Mouse (Mus musculus): ENCODE data around the gene AV320801. TPM values are rescaled to one million over a fixed set of nuclear protein-coding genes. Genes with fewer than 3 reads are reported as not detected.
"Not testable (repeated sequence)": the region's sequence is repeated elsewhere in the genome, so short reads cannot be mapped to it uniquely, and the experiment has no call there.

The AV320801 gene
- polyA plus RNA-seq (2014; fragmentation: Nextera tagmentation; extraction: Ambion mirVana), result not detected in 2 replicates

DNA sequence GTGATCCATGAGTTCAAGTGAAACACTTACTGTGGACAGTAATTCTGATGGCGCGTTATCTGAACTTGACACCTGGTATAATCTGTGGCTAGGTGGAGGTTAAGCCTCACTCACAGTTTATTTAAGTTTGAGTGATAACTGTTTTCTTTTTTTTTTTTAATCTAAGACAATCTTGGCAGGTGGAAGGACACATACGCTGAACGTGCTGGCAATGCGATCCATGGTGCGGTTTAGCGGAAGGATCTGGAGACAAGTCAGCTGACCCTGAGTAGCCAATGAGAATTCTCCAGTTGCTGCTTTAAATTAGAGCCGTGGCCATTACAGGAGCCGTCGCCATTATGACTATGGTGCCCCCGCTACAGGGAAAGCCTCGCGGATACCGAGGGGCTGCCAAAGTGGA is at the start of gene AV320801:
Gene AV320801 (plus strand): TSS at position 301 of the 400 bp plus-strand sequence.
- not testable (repeated sequence) for H3K27me3 ChIP-seq (ENCODE audit: insufficient read depth, low read length); H3K9ac ChIP-seq; H3K36me3 ChIP-seq (ENCODE audit: insufficient read depth); H3K9me3 ChIP-seq (ENCODE audit: low read depth, low read length); ATAC-seq (ENCODE audit: insufficient read depth); DNase-seq; H3K4me3 ChIP-seq (ENCODE audit: low read depth, low read length); H3K4me1 ChIP-seq (ENCODE audit: insufficient read depth); H3K4me2 ChIP-seq; H3K27ac ChIP-seq (ENCODE audit: low read depth)
- 95% methylated on average over 5 of the region's 14 CpGs for WGBS

DNA sequence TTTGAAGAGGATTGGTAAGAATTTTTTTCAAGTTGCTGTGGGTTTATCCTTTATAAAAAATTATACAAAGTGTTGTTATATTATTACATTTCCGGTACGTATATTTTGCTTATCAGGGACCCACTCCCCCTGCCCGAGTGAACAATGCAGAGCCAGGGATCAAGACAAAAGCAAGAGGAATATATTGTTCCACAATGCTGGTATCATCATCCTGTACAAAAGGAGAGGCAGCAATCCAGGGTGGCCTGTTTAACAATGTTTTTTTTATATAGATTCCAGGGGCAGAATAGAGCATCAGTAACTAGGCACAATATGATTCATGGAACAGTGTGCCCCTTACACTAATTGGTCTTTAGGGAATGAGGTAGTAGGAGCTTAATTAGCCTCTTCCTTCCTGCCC is 30.2 kb upstream of the AV320801 start:
- no CpG with 5 or more reads among the region's 3 CpGs for WGBS
- ATAC-seq (ENCODE audit: insufficient read depth), result not testable (repeated sequence)

DNA sequence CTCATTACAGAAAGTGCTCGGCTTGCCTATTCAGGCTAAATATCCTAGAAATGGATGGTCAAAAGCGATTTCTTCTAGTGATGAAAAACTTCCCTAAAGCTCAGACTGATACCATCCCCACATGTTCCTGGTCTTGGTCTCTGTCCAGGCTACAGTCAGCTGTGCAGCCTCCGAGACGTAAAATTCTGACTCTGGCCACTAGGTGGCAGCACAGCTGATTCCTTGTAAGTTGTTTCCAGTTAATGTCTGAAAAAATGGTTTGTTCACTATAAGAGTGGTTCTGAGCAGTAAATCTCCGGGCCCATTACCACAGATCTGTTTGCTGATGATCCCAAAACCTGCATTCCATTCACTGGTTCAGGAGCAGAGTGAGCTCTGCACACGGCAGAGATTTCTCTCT is 12.5 kb upstream of the AV320801 start:
- H3K27me3 ChIP-seq (ENCODE audit: insufficient read depth, low read length); H3K4me3 ChIP-seq (ENCODE audit: low read depth, low read length); H3K36me3 ChIP-seq (ENCODE audit: insufficient read depth); H3K9me3 ChIP-seq (ENCODE audit: low read depth, low read length); DNase-seq; H3K27ac ChIP-seq (ENCODE audit: low read depth); H3K4me2 ChIP-seq; H3K4me1 ChIP-seq (ENCODE audit: insufficient read depth); H3K9ac ChIP-seq; ATAC-seq (ENCODE audit: insufficient read depth): not testable (repeated sequence)
- WGBS, result no CpG with 5 or more reads among the region's 6 CpGs

More for the DNA sequence above, 30.2 kb upstream of the AV320801 start:
- DNase-seq; H3K9me3 ChIP-seq (ENCODE audit: low read depth, low read length); H3K4me1 ChIP-seq (ENCODE audit: insufficient read depth); H3K4me2 ChIP-seq; H3K27ac ChIP-seq (ENCODE audit: low read depth); H3K4me3 ChIP-seq (ENCODE audit: low read depth, low read length); H3K27me3 ChIP-seq (ENCODE audit: insufficient read depth, low read length); H3K9ac ChIP-seq; H3K36me3 ChIP-seq (ENCODE audit: insufficient read depth): not testable (repeated sequence)

DNA sequence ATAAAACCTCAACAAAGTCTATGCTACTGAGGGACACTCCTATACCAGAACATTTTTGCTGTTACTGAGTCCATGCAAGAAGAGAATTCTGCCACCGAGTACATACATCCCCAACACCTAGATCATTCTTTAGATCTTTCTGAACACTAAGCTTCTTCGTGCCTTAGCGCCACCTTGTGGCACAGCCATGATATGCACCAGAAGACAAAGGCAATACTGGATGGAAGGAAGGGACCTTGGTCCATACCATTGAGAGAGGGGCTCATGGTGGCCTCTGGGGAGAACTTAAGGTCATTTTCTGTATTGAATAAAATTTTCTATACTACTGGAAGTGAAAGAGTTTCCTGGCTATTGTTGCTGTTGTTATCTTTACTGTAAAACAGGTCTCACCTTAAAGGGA is 11.2 kb upstream of the AV320801 start:
- ATAC-seq (ENCODE audit: insufficient read depth); H3K4me3 ChIP-seq (ENCODE audit: low read depth, low read length); H3K9me3 ChIP-seq (ENCODE audit: low read depth, low read length); H3K27ac ChIP-seq (ENCODE audit: low read depth); H3K36me3 ChIP-seq (ENCODE audit: insufficient read depth); H3K9ac ChIP-seq; H3K4me2 ChIP-seq; H3K4me1 ChIP-seq (ENCODE audit: insufficient read depth); DNase-seq; H3K27me3 ChIP-seq (ENCODE audit: insufficient read depth, low read length): not testable (repeated sequence)
- WGBS, result no CpG with 5 or more reads among the region's 3 CpGs

Other genes starting within 250 kb of the AV320801 start
- not detected in 2 replicates for gene Pramel3, start 192.3 kb upstream of the AV320801 start, polyA plus RNA-seq (2014; fragmentation: Nextera tagmentation; extraction: Ambion mirVana)
- 0.04 TPM in 1 of 2 replicates, not detected in the other for gene Gm5128, start 121.3 kb upstream of the AV320801 start, polyA plus RNA-seq (2014; fragmentation: Nextera tagmentation; extraction: Ambion mirVana)
- gene Gm7903, start 60.8 kb upstream of the AV320801 start, polyA plus RNA-seq (2014; fragmentation: Nextera tagmentation; extraction: Ambion mirVana), result not detected in 2 replicates
- not detected in 2 replicates for gene Nxf7, start 104.2 kb downstream of the AV320801 start, polyA plus RNA-seq (2014; fragmentation: Nextera tagmentation; extraction: Ambion mirVana)
- not detected in 2 replicates for gene Prame, start 133.1 kb downstream of the AV320801 start, polyA plus RNA-seq (2014; fragmentation: Nextera tagmentation; extraction: Ambion mirVana)
- gene Tcp11x2, start 199.2 kb downstream of the AV320801 start, polyA plus RNA-seq (2014; fragmentation: Nextera tagmentation; extraction: Ambion mirVana), result not detected in 2 replicates
- gene Tmsb15a, start 230.7 kb downstream of the AV320801 start, polyA plus RNA-seq (2014; fragmentation: Nextera tagmentation; extraction: Ambion mirVana), result not detected in 2 replicates
- 8.8 and 9.1 TPM in 2 replicates for gene Armcx5, start 248.1 kb downstream of the AV320801 start, polyA plus RNA-seq (2014; fragmentation: Nextera tagmentation; extraction: Ambion mirVana)
- gene Gprasp1, start 248.1 kb downstream of the AV320801 start, polyA plus RNA-seq (2014; fragmentation: Nextera tagmentation; extraction: Ambion mirVana), result 44.0 and 44.4 TPM in 2 replicates